Mouse (Mus musculus): ENCODE data around the gene Dolpp1. TPM values are rescaled to one million over a fixed set of nuclear protein-coding genes. Genes with fewer than 3 reads are reported as not detected.

Gene Dolpp1
- polyA plus RNA-seq, 1 experiment from 2014 or later: 16.8 TPM

DNA sequence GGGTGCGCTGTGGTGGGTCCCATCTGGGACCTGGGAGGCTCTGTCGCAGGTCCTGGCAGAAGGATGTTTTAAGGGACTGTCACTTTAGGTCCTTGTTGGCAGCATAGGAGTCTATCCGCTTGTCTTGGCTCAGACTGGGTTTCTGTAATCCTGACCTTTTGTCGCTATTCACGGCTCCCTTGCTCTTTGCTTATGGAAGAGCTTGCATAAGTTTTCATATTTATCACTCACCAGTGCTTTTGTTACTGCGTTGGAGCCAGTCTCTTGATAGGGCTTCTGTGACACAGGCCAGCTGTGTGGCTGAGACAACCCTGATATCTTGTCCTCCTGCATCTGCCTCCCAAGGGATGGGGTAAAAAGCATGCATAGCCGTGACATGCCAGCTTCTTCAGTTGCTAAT, 12.7 kb upstream of the Dolpp1 start:
- ATAC-seq (ENCODE audit: insufficient number of reproducible peaks, insufficient read depth, low FRiP score, low read depth): no peak
- Histone ChIP-seq H3K9me3 (ENCODE audit: control insufficient read depth, low read length) (no peaks in the 10 kb centered on the region), H3K4me3 (ENCODE audit: control insufficient read depth in 1 of 2, insufficient read depth in 1 of 2, low read depth in 1 of 2, low read length in 2 of 2) (no peak overlapping the region), H3K36me3 (ENCODE audit: control insufficient read depth, insufficient read depth, low read length) (peaks cover 98% of the 10 kb centered on the region), H3K27ac (replicated peaks in 1 of 2; ENCODE audit: control insufficient read depth in 1 of 2, insufficient read depth in 1 of 2, low read depth in 2 of 2, low read length in 2 of 2) (no peak overlapping the region), H3K9ac (ENCODE audit: low read length) (no peak overlapping the region), H3K4me1 (ENCODE audit: control insufficient read depth in 2 of 2, insufficient read depth in 2 of 2, low read length in 2 of 2) (no peaks in the 10 kb centered on the region), H3K4me2 (ENCODE audit: low read length) (no peak overlapping the region), H3K27me3 (ENCODE audit: control insufficient read depth, insufficient read depth, low read length) (no peaks in the 10 kb centered on the region)
- WGBS: 81% methylated on average over 7 of the region's 7 CpGs

- H3K36me3 ChIP-seq (ENCODE audit: control insufficient read depth, insufficient read depth, low read length): peaks cover 95% of the 10 kb centered on the region
- H3K9ac ChIP-seq (ENCODE audit: low read length): no peak overlapping the region
- H3K27me3 ChIP-seq (ENCODE audit: control insufficient read depth, insufficient read depth, low read length): no peaks in the 10 kb centered on the region
- no peak for ATAC-seq (ENCODE audit: insufficient number of reproducible peaks, insufficient read depth, low FRiP score, low read depth)
- H3K9me3 ChIP-seq (ENCODE audit: control insufficient read depth, low read length): no peaks in the 10 kb centered on the region
- H3K27ac ChIP-seq (replicated peaks in 1 of 2; ENCODE audit: control insufficient read depth in 1 of 2, insufficient read depth in 1 of 2, low read depth in 2 of 2, low read length in 2 of 2): no peak overlapping the region
- 80% methylated on average over 10 of the region's 10 CpGs for WGBS
- no peaks in the 10 kb centered on the region for H3K4me1 ChIP-seq (ENCODE audit: control insufficient read depth in 2 of 2, insufficient read depth in 2 of 2, low read length in 2 of 2)
- no peak overlapping the region for H3K4me3 ChIP-seq (ENCODE audit: control insufficient read depth in 1 of 2, insufficient read depth in 1 of 2, low read depth in 1 of 2, low read length in 2 of 2)
- H3K4me2 ChIP-seq (ENCODE audit: low read length): no peak overlapping the region
Measured at GRCm38 (mm10) chr2:30380564-30381376, 11.3 kb upstream of the Dolpp1 start.

DNA sequence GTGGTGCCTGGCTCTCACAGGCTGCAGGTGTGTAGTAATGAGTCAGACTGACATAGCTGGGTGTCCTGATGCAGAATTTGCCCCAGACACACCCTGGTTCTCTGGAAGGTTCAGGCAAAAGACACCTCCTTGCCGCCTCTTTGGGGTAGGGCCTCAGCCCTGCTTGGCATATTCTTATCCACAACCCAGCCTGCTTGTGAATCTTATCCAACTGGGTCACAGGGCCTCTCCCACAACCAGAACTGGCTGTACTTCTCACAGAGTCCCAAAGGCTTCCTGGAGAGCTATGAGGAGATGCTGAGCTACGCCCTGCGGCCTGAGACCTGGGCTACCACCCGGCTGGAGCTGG, 10.7 kb upstream of the Dolpp1 start:
- H3K4me1 ChIP-seq (ENCODE audit: control insufficient read depth in 2 of 2, insufficient read depth in 2 of 2, low read length in 2 of 2): no peaks in the 10 kb centered on the region
- H3K4me2 ChIP-seq (ENCODE audit: low read length): no peak overlapping the region
- no peak overlapping the region for H3K27ac ChIP-seq (replicated peaks in 1 of 2; ENCODE audit: control insufficient read depth in 1 of 2, insufficient read depth in 1 of 2, low read depth in 2 of 2, low read length in 2 of 2)
- no peaks in the 10 kb centered on the region for H3K27me3 ChIP-seq (ENCODE audit: control insufficient read depth, insufficient read depth, low read length)
- no peak for ATAC-seq (ENCODE audit: insufficient number of reproducible peaks, insufficient read depth, low FRiP score, low read depth)
- H3K9me3 ChIP-seq (ENCODE audit: control insufficient read depth, low read length): no peaks in the 10 kb centered on the region
- no peak overlapping the region for H3K4me3 ChIP-seq (ENCODE audit: control insufficient read depth in 1 of 2, insufficient read depth in 1 of 2, low read depth in 1 of 2, low read length in 2 of 2)
- peaks cover 90% of the 10 kb centered on the region for H3K36me3 ChIP-seq (ENCODE audit: control insufficient read depth, insufficient read depth, low read length)
- no peak overlapping the region for H3K9ac ChIP-seq (ENCODE audit: low read length)
- 93% methylated on average over 4 of the region's 4 CpGs for WGBS

DNA sequence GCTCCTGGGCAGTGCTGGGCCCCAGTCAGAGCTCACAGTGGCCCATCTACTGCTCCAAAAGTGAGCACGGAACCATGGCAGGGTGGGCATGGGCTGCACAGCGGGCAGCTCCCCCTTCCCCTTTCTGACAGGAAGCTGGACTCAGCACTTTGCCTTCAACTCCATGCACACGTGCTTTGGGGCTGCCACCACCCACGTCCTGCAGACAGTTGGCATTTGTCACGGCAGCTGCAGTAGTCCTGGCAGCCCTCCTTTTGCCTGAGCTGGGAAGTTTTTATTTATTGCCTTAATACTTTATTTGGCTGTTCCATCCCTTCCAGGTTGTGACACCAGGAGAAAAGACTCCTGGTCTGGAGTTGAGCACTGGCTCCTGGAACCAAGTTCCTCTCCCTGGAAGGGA, 7.2 kb upstream of the Dolpp1 start:
- H3K4me2 ChIP-seq (ENCODE audit: low read length): no peak overlapping the region
- H3K4me1 ChIP-seq (ENCODE audit: control insufficient read depth in 2 of 2, insufficient read depth in 2 of 2, low read length in 2 of 2): no peaks in the 10 kb centered on the region
- H3K9ac ChIP-seq (ENCODE audit: low read length): no peak overlapping the region
- H3K27ac ChIP-seq (replicated peaks in 1 of 2; ENCODE audit: control insufficient read depth in 1 of 2, insufficient read depth in 1 of 2, low read depth in 2 of 2, low read length in 2 of 2): no peak overlapping the region
- no peak overlapping the region for H3K4me3 ChIP-seq (ENCODE audit: control insufficient read depth in 1 of 2, insufficient read depth in 1 of 2, low read depth in 1 of 2, low read length in 2 of 2)
- H3K9me3 ChIP-seq (ENCODE audit: control insufficient read depth, low read length): no peaks in the 10 kb centered on the region
- peaks cover 55% of the 10 kb centered on the region for H3K36me3 ChIP-seq (ENCODE audit: control insufficient read depth, insufficient read depth, low read length)
- no peak for ATAC-seq (ENCODE audit: insufficient number of reproducible peaks, insufficient read depth, low FRiP score, low read depth)
- H3K27me3 ChIP-seq (ENCODE audit: control insufficient read depth, insufficient read depth, low read length): no peaks in the 10 kb centered on the region
- 76% methylated on average over 5 of the region's 5 CpGs for WGBS

GRCm38 (mm10) chr2:30385591-30385990, 6.5 kb upstream of the Dolpp1 start:
- no peak for ATAC-seq (ENCODE audit: insufficient number of reproducible peaks, insufficient read depth, low FRiP score, low read depth)
- no peak overlapping the region for H3K4me2 ChIP-seq (ENCODE audit: low read length)
- no peak overlapping the region for H3K9ac ChIP-seq (ENCODE audit: low read length)
- H3K36me3 ChIP-seq (ENCODE audit: control insufficient read depth, insufficient read depth, low read length): peaks cover 48% of the 10 kb centered on the region
- 86% methylated on average over 4 of the region's 4 CpGs for WGBS
- H3K9me3 ChIP-seq (ENCODE audit: control insufficient read depth, low read length): no peaks in the 10 kb centered on the region
- no peaks in the 10 kb centered on the region for H3K27me3 ChIP-seq (ENCODE audit: control insufficient read depth, insufficient read depth, low read length)
- H3K4me1 ChIP-seq (ENCODE audit: control insufficient read depth in 2 of 2, insufficient read depth in 2 of 2, low read length in 2 of 2): no peaks in the 10 kb centered on the region
- H3K27ac ChIP-seq (replicated peaks in 1 of 2; ENCODE audit: control insufficient read depth in 1 of 2, insufficient read depth in 1 of 2, low read depth in 2 of 2, low read length in 2 of 2): no peak overlapping the region
- no peak overlapping the region for H3K4me3 ChIP-seq (ENCODE audit: control insufficient read depth in 1 of 2, insufficient read depth in 1 of 2, low read depth in 1 of 2, low read length in 2 of 2)

DNA sequence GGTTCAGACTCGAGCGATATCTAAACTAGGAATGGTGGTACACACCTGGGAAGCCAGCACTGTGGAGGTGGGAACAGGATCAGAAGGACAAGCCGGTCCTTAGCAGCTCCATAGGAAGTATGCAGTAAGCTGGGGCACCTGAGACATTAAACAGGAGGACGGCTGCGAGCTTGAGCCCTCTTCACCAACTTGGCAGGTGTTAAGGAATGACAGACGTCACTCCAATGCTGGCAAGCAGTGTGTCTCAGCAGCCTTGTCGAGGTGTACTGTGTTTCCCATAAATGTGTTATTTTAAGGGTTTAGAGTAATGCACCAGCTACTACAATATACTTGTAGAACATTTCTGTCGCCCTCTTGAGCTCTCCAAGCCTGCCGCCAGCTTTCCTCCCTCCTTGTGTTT, 5.1 kb upstream of the Dolpp1 start:
- Histone ChIP-seq H3K4me2 (ENCODE audit: low read length) (no peak overlapping the region), H3K4me1 (ENCODE audit: control insufficient read depth in 2 of 2, insufficient read depth in 2 of 2, low read length in 2 of 2) (0 out of 4 replicates have a peak, but pooled peaks cover 0 to 2% of the 10 kb centered on the region in 2 experiments), H3K9ac (ENCODE audit: low read length) (no peak overlapping the region), H3K9me3 (ENCODE audit: control insufficient read depth, low read length) (no peaks in the 10 kb centered on the region), H3K36me3 (ENCODE audit: control insufficient read depth, insufficient read depth, low read length) (peaks cover 35% of the 10 kb centered on the region), H3K4me3 (ENCODE audit: control insufficient read depth in 1 of 2, insufficient read depth in 1 of 2, low read depth in 1 of 2, low read length in 2 of 2) (no peak overlapping the region), H3K27ac (replicated peaks in 1 of 2; ENCODE audit: control insufficient read depth in 1 of 2, insufficient read depth in 1 of 2, low read depth in 2 of 2, low read length in 2 of 2) (no peak overlapping the region), H3K27me3 (ENCODE audit: control insufficient read depth, insufficient read depth, low read length) (no peaks in the 10 kb centered on the region)
- ATAC-seq (ENCODE audit: insufficient number of reproducible peaks, insufficient read depth, low FRiP score, low read depth): no peak
- 73% methylated on average over 9 of the region's 9 CpGs for WGBS

- Histone ChIP-seq H3K9ac (ENCODE audit: low read length) (no peak overlapping the region), H3K4me1 (ENCODE audit: control insufficient read depth in 2 of 2, insufficient read depth in 2 of 2, low read length in 2 of 2) (peaks cover 5 to 10% of the 10 kb centered on the region in 2 experiments), H3K4me3 (ENCODE audit: control insufficient read depth in 1 of 2, insufficient read depth in 1 of 2, low read depth in 1 of 2, low read length in 2 of 2) (no peak overlapping the region), H3K27ac (replicated peaks in 1 of 2; ENCODE audit: control insufficient read depth in 1 of 2, insufficient read depth in 1 of 2, low read depth in 2 of 2, low read length in 2 of 2) (no peak overlapping the region), H3K27me3 (ENCODE audit: control insufficient read depth, insufficient read depth, low read length) (no peaks in the 10 kb centered on the region), H3K4me2 (ENCODE audit: low read length) (no peak overlapping the region), H3K36me3 (ENCODE audit: control insufficient read depth, insufficient read depth, low read length) (peaks cover 18% of the 10 kb centered on the region), H3K9me3 (ENCODE audit: control insufficient read depth, low read length) (no peaks in the 10 kb centered on the region)
- WGBS: 87% methylated on average over 2 of the region's 2 CpGs
- no peak for ATAC-seq (ENCODE audit: insufficient number of reproducible peaks, insufficient read depth, low FRiP score, low read depth)
Measured at GRCm38 (mm10) chr2:30389000-30389399, 3.1 kb upstream of the Dolpp1 start.

Data from heart, embryonic 14.5 days (tissue).